Mouse (Mus musculus) hindbrain, postnatal 0 days (tissue): ENCODE data around the gene Extl1. TPM values are rescaled to one million over a fixed set of nuclear protein-coding genes. Genes with fewer than 3 reads are reported as not detected.
A peak's percentile ranks its signal among the peaks of the same experiment; 100 is the strongest.

Experiments used
- ATAC-seq: fragments of 200-750 bp; cut with Nextera tagmentation; 2 replicates; pipeline ENCODE4 v1.8.0; 2017; ENCODE audit warnings: mild to moderate bottlenecking, moderate TSS enrichment, moderate library complexity
- DNase-seq: peaks from one replicate; pipeline ENCODE4 v3.0.0-alpha.2; 2015; ENCODE audit warnings: low spot score
- H3K27ac ChIP-seq: fragments of 300-500 bp; sonication (generic); 2 replicates; pipeline ENCODE4 v1.5.1; 2014; ENCODE audit warnings: mild to moderate bottlenecking
- H3K27me3 ChIP-seq: fragments of 300-500 bp; sonication (generic); 2 replicates; pipeline ENCODE4 v1.6.1; 2014; ENCODE audit warnings: low read length, mixed read lengths; ENCODE audit not compliant: insufficient read depth
- H3K36me3 ChIP-seq: fragments of 300-500 bp; sonication (generic); 2 replicates; pipeline ENCODE4 v1.6.1; 2014; ENCODE audit warnings: low read length, mixed read lengths; ENCODE audit not compliant: insufficient read depth
- H3K4me1 ChIP-seq: fragments of 300-500 bp; sonication (generic); 2 replicates; pipeline ENCODE4 v1.6.1; 2014; ENCODE audit warnings: antibody characterized with exemption, low read length, mixed read lengths; ENCODE audit not compliant: insufficient read depth
- H3K4me2 ChIP-seq: fragments of 300-500 bp; sonication (generic); 2 replicates; pipeline ENCODE4 v1.6.1; 2014; ENCODE audit warnings: low read depth, mild to moderate bottlenecking, low read length, moderate library complexity, mixed read lengths
- H3K4me3 ChIP-seq: fragments of 300-500 bp; sonication (generic); 2 replicates; pipeline ENCODE4 v1.5.1; 2014; ENCODE audit warnings: low read length
- H3K9ac ChIP-seq: fragments of 300-500 bp; sonication (generic); replicated peaks from 2 replicates; pipeline ENCODE4 v1.6.1; 2014; ENCODE audit warnings: mild to moderate bottlenecking, low read length, moderate library complexity, mixed read lengths
- H3K9me3 ChIP-seq: fragments of 300-500 bp; sonication (generic); 2 replicates; pipeline ENCODE4 v1.6.1; 2016; ENCODE audit warnings: low read length, mixed read lengths
- CTCF ChIP-seq: IDR thresholded peaks from 2 replicates; pipeline ENCODE4 v1.5.1; 2016; ENCODE audit warnings: antibody characterized with exemption, control low read depth, low read depth
- WGBS: fragments of 180-500 bp; shearing (Covaris S2); extraction: QIAGEN DNeasy Blood & Tissue Kit; methylation state at CpG from one replicate; pipeline ENCODE4 v1.1.7; 2014; 5-methylcytosine and 5-hydroxymethylcytosine counted together
- polyA plus RNA-seq: library from polyadenylated mRNA; unstranded; fragments of >200 nt; fragmentation: Nextera tagmentation; extraction: Ambion mirVana; gene quantifications from 2 replicates; pipeline ENCODE4 v1.2.1, GENCODE M21; 2015
- total RNA-seq: library from RNA; depleted of rRNA; stranded (reverse); fragments of >200 nt; gene quantifications from 2 replicates; pipeline ENCODE4 v1.2.3, GENCODE M21; 2014; rRNA removed

Gene Extl1
- total and polyA plus RNA-seq, 2 experiments from 2014 or later, result 0.39 to 1.8 TPM

GRCm38 (mm10) chr4:134311784-134312183 is 71.9 kb downstream of the Extl1 start:
- Histone ChIP-seq H3K4me2 (no peak overlapping the region), H3K27me3 (no peaks in the 10 kb centered on the region), H3K4me1 (no peaks in the 10 kb centered on the region), H3K9me3 (no peaks in the 10 kb centered on the region), H3K36me3 (no peaks in the 10 kb centered on the region), H3K9ac (no peak overlapping the region), H3K27ac (no peak overlapping the region), H3K4me3 (no peak overlapping the region)
- 87% methylated on average over 9 of the region's 9 CpGs for whole genome bisulfite sequencing
- no peak for TF ChIP-seq CTCF
- DNase-seq (no peak), ATAC-seq (no peak)

DNA sequence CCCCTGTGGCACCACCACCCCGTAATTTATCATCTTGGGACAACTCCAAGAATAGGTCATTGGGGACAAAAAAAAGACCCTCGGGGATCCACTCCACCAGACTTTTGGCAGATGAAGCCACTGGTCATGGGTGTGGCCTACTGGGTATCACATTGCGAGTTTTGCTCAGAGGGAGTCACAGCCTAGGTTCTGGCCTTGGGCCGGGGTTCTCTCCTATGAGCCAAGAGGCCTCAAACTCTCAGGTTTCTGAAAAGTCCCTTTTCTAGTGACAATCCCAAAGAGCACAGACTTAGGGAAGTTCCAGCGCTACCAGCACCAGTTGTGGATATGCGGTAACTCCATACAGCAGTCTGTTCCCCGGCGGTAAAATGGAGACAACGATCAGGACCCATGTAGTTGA is 73.0 kb downstream of the Extl1 start:
- Histone ChIP-seq H3K27me3 (no peaks in the 10 kb centered on the region), H3K4me2 (no peak overlapping the region), H3K4me3 (no peak overlapping the region), H3K9ac (no peak overlapping the region), H3K27ac (no peak overlapping the region), H3K9me3 (no peaks in the 10 kb centered on the region), H3K36me3 (no peaks in the 10 kb centered on the region), H3K4me1 (no peaks in the 10 kb centered on the region)
- WGBS, result 87% methylated on average over 9 of the region's 9 CpGs
- ATAC-seq (no peak), DNase-seq (no peak)
- no peak for TF ChIP-seq CTCF

- H3K4me3 ChIP-seq, result no peak overlapping the region
- H3K4me1 ChIP-seq, result no peaks in the 10 kb centered on the region
- no peaks in the 10 kb centered on the region for H3K27me3 ChIP-seq
- no peak for ATAC-seq
- no peak for DNase-seq
- 85% methylated on average over 7 of the region's 7 CpGs for WGBS
- H3K9me3 ChIP-seq, result no peaks in the 10 kb centered on the region
- H3K27ac ChIP-seq, result no peak overlapping the region
- no peak for TF ChIP-seq CTCF
- H3K9ac ChIP-seq, result no peak overlapping the region
- H3K4me2 ChIP-seq, result no peak overlapping the region
- H3K36me3 ChIP-seq, result no peaks in the 10 kb centered on the region
Measured at GRCm38 (mm10) chr4:134310106-134310505, 73.5 kb downstream of the Extl1 start.

DNA sequence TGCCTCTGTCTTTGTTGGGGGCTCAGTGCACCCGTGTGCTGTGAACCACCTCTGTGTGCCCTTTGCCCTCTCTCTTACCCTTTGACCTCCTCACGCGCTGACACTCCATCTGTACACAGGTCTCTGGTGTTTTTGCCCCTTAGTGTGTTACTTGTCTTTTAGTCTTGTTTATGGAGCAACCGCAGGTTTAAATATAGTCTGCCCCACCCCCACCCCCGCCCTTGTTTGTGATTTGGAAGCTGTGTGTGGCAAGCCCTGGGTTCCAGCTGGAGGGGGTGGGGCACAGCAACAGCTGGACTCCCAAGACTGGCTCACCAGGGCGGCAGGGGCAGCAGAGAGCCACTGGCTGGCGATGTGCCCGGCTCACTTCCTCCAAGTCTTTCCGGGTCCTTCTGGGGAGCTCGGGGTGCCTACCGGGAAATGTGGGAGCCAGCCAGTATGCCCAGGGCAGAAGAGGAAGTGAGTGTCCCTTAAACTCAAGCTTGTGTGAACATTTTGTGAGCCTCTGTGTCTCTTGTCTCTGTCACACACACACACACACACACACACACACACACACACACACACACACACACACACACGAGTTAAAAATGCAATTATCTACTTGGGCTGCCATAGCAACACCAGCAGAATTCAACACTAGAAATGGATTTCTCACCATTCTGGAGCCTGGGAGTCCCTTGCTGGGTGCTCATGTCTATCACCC is 76.1 kb downstream of the Extl1 start:
- Histone ChIP-seq H3K4me3 (no peak overlapping the region), H3K4me1 (no peaks in the 10 kb centered on the region), H3K9me3 (no peaks in the 10 kb centered on the region), H3K9ac (no peak overlapping the region), H3K36me3 (no peaks in the 10 kb centered on the region), H3K4me2 (peak overlapping the region; percentile 38), H3K27me3 (no peaks in the 10 kb centered on the region), H3K27ac (0 out of 2 replicates have a peak overlapping the region, but pooled peaks have one; percentile 11)
- 12% methylated on average over 12 of the region's 12 CpGs for WGBS
- DNase-seq (peak; percentile 74), ATAC-seq (peak; percentile 72)
- TF ChIP-seq CTCF, result peak; percentile 61

DNA sequence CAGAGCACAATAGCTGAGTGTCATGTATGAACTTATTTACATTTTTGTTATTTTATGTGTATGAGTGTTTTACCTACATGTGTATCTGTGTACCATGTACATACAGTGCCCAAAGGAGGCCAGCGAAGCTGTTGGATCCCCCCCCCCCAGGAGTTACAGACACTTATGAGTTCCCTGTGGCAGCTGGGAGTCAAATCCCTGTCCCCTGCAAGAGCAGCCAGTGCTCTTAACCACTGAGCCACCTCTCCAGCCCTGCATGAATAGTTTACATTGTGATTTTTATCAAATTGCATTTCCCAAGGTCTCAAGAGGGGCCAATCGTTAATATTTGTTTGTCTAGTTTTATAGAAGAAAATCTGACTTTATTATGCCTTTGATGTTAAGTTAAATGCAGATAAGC is 76.7 kb downstream of the Extl1 start:
- H3K9me3 ChIP-seq, result no peaks in the 10 kb centered on the region
- H3K27me3 ChIP-seq, result no peaks in the 10 kb centered on the region
- no peak overlapping the region for H3K27ac ChIP-seq
- 71% methylated on average over 2 of the region's 2 CpGs for WGBS
- no peak overlapping the region for H3K9ac ChIP-seq
- H3K4me1 ChIP-seq, result no peaks in the 10 kb centered on the region
- H3K4me3 ChIP-seq, result no peak overlapping the region
- peak overlapping the region; percentile 38 for H3K4me2 ChIP-seq
- ATAC-seq, result no peak
- no peak for DNase-seq
- H3K36me3 ChIP-seq, result no peaks in the 10 kb centered on the region
- TF ChIP-seq CTCF, result no peak

Other genes starting within 250 kb of the Extl1 start
- gene Cep85, start 196.7 kb downstream of the Extl1 start, total RNA-seq, result 12.9 and 19.6 TPM in 2 replicates
- gene Cep85, start 196.7 kb downstream of the Extl1 start, polyA plus RNA-seq, result 16.2 and 17.8 TPM in 2 replicates
- gene Gm7534, start 180.8 kb downstream of the Extl1 start, total RNA-seq, result not detected in 2 replicates
- gene Gm7534, start 180.8 kb downstream of the Extl1 start, polyA plus RNA-seq, result not detected in 2 replicates
- not detected in 2 replicates for gene Catsper4, start 156.5 kb downstream of the Extl1 start, total RNA-seq
- 0.11 and 0.20 TPM in 2 replicates for gene Catsper4, start 156.5 kb downstream of the Extl1 start, polyA plus RNA-seq
- gene Cnksr1, start 145.5 kb downstream of the Extl1 start, total RNA-seq, result 0.26 TPM in 1 of 2 replicates, not detected in the other
- gene Cnksr1, start 145.5 kb downstream of the Extl1 start, polyA plus RNA-seq, result 0.14 and 0.25 TPM in 2 replicates
- gene E130218I03Rik, start 140.2 kb downstream of the Extl1 start, total RNA-seq, result 0.31 TPM in 1 of 2 replicates, not detected in the other
- 0.95 and 1.4 TPM in 2 replicates for gene E130218I03Rik, start 140.2 kb downstream of the Extl1 start, polyA plus RNA-seq
- gene Zfp593, start 138.3 kb downstream of the Extl1 start, total RNA-seq, result 10.2 and 10.6 TPM in 2 replicates
- gene Zfp593, start 138.3 kb downstream of the Extl1 start, polyA plus RNA-seq, result 11.0 and 12.5 TPM in 2 replicates
- gene Gm30191, start 136.9 kb downstream of the Extl1 start, total RNA-seq, result not detected in 2 replicates
- gene Gm30191, start 136.9 kb downstream of the Extl1 start, polyA plus RNA-seq, result 0.59 and 0.79 TPM in 2 replicates
- gene Grrp1, start 129.7 kb downstream of the Extl1 start, total RNA-seq, result 13.7 and 18.4 TPM in 2 replicates
- 11.1 and 12.2 TPM in 2 replicates for gene Grrp1, start 129.7 kb downstream of the Extl1 start, polyA plus RNA-seq
- 25.5 and 35.2 TPM in 2 replicates for gene Pdik1l, start 96.0 kb downstream of the Extl1 start, total RNA-seq
- gene Pdik1l, start 96.0 kb downstream of the Extl1 start, polyA plus RNA-seq, result 23.3 and 24.8 TPM in 2 replicates
- 0.32 and 1.5 TPM in 2 replicates for gene Trim63, start 68.7 kb downstream of the Extl1 start, total RNA-seq
- 0.84 and 1.1 TPM in 2 replicates for gene Trim63, start 68.7 kb downstream of the Extl1 start, polyA plus RNA-seq
- 0.43 TPM in 1 of 2 replicates, not detected in the other for gene Slc30a2, start 40.7 kb downstream of the Extl1 start, total RNA-seq
- gene Slc30a2, start 40.7 kb downstream of the Extl1 start, polyA plus RNA-seq, result 0.09 and 0.18 TPM in 2 replicates
- gene Pafah2, start 12.5 kb upstream of the Extl1 start, total RNA-seq, result 12.1 and 17.9 TPM in 2 replicates
- gene Pafah2, start 12.5 kb upstream of the Extl1 start, polyA plus RNA-seq, result 5.3 and 6.7 TPM in 2 replicates
- gene Stmn1, start 84.5 kb upstream of the Extl1 start, total RNA-seq, result 667 and 752 TPM in 2 replicates
- 4,115 and 4,307 TPM in 2 replicates for gene Stmn1, start 84.5 kb upstream of the Extl1 start, polyA plus RNA-seq
- gene Paqr7, start 112.8 kb upstream of the Extl1 start, total RNA-seq, result 121 and 142 TPM in 2 replicates
- gene Paqr7, start 112.8 kb upstream of the Extl1 start, polyA plus RNA-seq, result 41.1 and 43.5 TPM in 2 replicates
- gene Aunip, start 127.1 kb upstream of the Extl1 start, total RNA-seq, result 2.2 and 2.7 TPM in 2 replicates
- 2.2 and 2.6 TPM in 2 replicates for gene Aunip, start 127.1 kb upstream of the Extl1 start, polyA plus RNA-seq
- gene Mtfr1l, start 151.5 kb upstream of the Extl1 start, total RNA-seq, result 133 and 146 TPM in 2 replicates
- 177 and 182 TPM in 2 replicates for gene Mtfr1l, start 151.5 kb upstream of the Extl1 start, polyA plus RNA-seq
- 30.4 and 32.7 TPM in 2 replicates for gene Selenon, start 168.3 kb upstream of the Extl1 start, total RNA-seq
- gene Selenon, start 168.3 kb upstream of the Extl1 start, polyA plus RNA-seq, result 10.0 and 11.3 TPM in 2 replicates